ENCODE assay signal across 8 mouse cellular contexts in genomic region chr6:119129664-119130063, GRCm38 (mm10). TPM values are rescaled to one million over a fixed set of nuclear protein-coding genes. Genes with fewer than 3 reads are reported as not detected.
DNase-seq lines count a peak whose midpoint lies in the region; ATAC-seq and TF ChIP-seq lines count a peak whose summit lies in the region.
"Had no signal": no experiment of that assay in that cellular context is flagged by ENCODE, and none has a peak within 500 bp of the region (broad histone marks: within the 10 kb centered on the region; RNA-seq: fewer than 3 reads in every experiment).

No protein-coding gene starts in this region.

- TF ChIP-seq POLR2A in kidney, adult 2 months (IDR thresholded peaks at IDR 0.05; ENCODE audit: low read depth, low read length), result no peak

- H3K4me3 ChIP-seq in kidney, adult 2 months (ENCODE audit: insufficient read depth, low read depth, low read length), result no peak overlapping the region
- no peak overlapping the region for H3K4me3 ChIP-seq in kidney, embryonic 14.5 days (ENCODE audit: low read length)
- H3K4me3 ChIP-seq: lung, embryonic 15.5 days had no signal

- TF ChIP-seq CTCF in kidney, adult 2 months (conservative IDR thresholded peaks at IDR 0.05; ENCODE audit: insufficient read depth, insufficient read length, low read depth, low read length), result peak; percentile 70

- 82% methylated on average over 5 of the region's 5 CpGs for WGBS in kidney, adult 2 months
- 77% methylated on average over 5 of the region's 5 CpGs for WGBS in kidney, embryonic 14.5 days

- no peak overlapping the region for H3K9ac ChIP-seq in kidney, embryonic 14.5 days (ENCODE audit: low read depth, low read length)
- H3K9ac ChIP-seq: lung, embryonic 15.5 days had no signal

- no peaks in the 10 kb centered on the region for H3K27me3 ChIP-seq in kidney, adult 2 months (replicated peaks; ENCODE audit: control insufficient read depth, insufficient read depth, low read length)
- H3K27me3 ChIP-seq in kidney, embryonic 14.5 days (ENCODE audit: control insufficient read depth, insufficient read depth, low read length), result no peaks in the 10 kb centered on the region
- H3K27me3 ChIP-seq: lung, embryonic 15.5 days had no signal

- no peak for ATAC-seq in kidney, embryonic 14.5 days (ENCODE audit: low FRiP score, low TSS enrichment)

- no peaks in the 10 kb centered on the region for H3K36me3 ChIP-seq in kidney, adult 2 months (ENCODE audit: control insufficient read depth, insufficient read depth, low read length)
- no peaks in the 10 kb centered on the region for H3K36me3 ChIP-seq in kidney, embryonic 14.5 days (ENCODE audit: control insufficient read depth, insufficient read depth, low read length)
- H3K36me3 ChIP-seq: lung, embryonic 15.5 days had no signal

- H3K4me2 ChIP-seq in kidney, embryonic 14.5 days (replicated peaks; ENCODE audit: low read depth, low read length), result no peak overlapping the region
- H3K4me2 ChIP-seq: lung, embryonic 15.5 days had no signal

- no peak overlapping the region for H3K27ac ChIP-seq in kidney, adult 2 months (ENCODE audit: insufficient read depth, low read depth, low read length)
- H3K27ac ChIP-seq in kidney, embryonic 14.5 days (ENCODE audit: low read depth, low read length), result no peak overlapping the region
- H3K27ac ChIP-seq: lung, embryonic 15.5 days had no signal

- peak; percentile 38 for DNase-seq in kidney, adult 2 months
- peak; percentile 9 to 44 for DNase-seq in CD8-positive naive resting alpha-beta T cell, adult 2 months (ENCODE audit: low read depth in 2 of 2, low spot score in 2 of 2)
- peak; percentile 46 for DNase-seq in MN1 (ENCODE audit: low spot score)
- peak; percentile 43 for DNase-seq in embryo, embryonic 11 days
- peak; percentile 45 to 52 for DNase-seq in lung, adult 18-20 months
- DNase-seq in thymus, postnatal 0 days (ENCODE audit: low spot score), result peak; percentile 52

- no peaks in the 10 kb centered on the region for H3K9me3 ChIP-seq in kidney, embryonic 14.5 days (ENCODE audit: control insufficient read depth, low read length)
- H3K9me3 ChIP-seq: lung, embryonic 15.5 days had no signal

- H3K4me1 ChIP-seq in kidney, adult 2 months (ENCODE audit: control insufficient read depth, insufficient read depth, low read length), result no peaks in the 10 kb centered on the region
- H3K4me1 ChIP-seq in kidney, embryonic 14.5 days (ENCODE audit: control insufficient read depth, insufficient read depth, low read length), result no peaks in the 10 kb centered on the region
- H3K4me1 ChIP-seq: lung, embryonic 15.5 days had no signal

RNA-seq across cellular contexts. Expression of gene Dcp1b, which starts 45.4 kb away (rescaled TPM):
- polyA plus RNA-seq in kidney, adult 2 months (2012; rRNA removed), result 13.0 and 14.3 TPM in 2 replicates
- polyA plus RNA-seq in kidney, embryonic 14.5 days (2014; fragmentation: Nextera tagmentation; extraction: Ambion mirVana), result 9.3 and 9.4 TPM in 2 replicates
- polyA plus RNA-seq in thymus, postnatal 0 days (2015; fragmentation: Nextera tagmentation; extraction: Ambion mirVana), result 11.3 and 12.0 TPM in 2 replicates
